Mouse (Mus musculus): ENCODE results near the gene Smarcc2.
"Not testable (repeated sequence)": the region's sequence is repeated elsewhere in the genome, so short reads cannot be mapped to it uniquely, and the experiment has no call there.

Smarcc2 gene

GRCm38 (mm10) chr10:128441324-128442119 lies 17.5 kb upstream of the Smarcc2 start:
- DNase-seq (ENCODE audit: low spot score in 2 of 2) = no peak

- DNase-seq (ENCODE audit: low spot score in 2 of 2) = no peak
Observed at GRCm38 (mm10) chr10:128442718-128443117, 16.3 kb upstream of the Smarcc2 start.

DNA sequence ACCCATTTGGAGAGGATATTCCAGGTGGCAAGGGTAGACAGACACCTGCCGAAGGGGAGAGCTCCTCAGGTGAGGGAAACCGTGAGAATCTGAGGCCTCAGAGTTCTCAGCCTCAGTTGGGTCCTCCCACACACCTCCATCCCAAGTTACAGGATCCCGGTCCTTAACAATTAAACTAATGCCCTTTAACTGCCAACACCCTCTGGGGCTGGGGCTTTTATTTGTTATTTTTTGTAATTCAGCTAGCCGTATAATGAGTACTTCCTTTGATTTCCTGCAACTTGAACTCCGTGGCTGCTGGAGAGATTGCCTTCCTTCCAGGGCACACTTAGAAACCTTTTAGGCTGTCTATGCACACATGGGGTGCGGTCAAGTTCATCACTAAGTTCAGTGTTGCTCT lies 14.7 kb upstream of the Smarcc2 start:
- DNase-seq (ENCODE audit: low spot score in 2 of 2) = no peak

DNA sequence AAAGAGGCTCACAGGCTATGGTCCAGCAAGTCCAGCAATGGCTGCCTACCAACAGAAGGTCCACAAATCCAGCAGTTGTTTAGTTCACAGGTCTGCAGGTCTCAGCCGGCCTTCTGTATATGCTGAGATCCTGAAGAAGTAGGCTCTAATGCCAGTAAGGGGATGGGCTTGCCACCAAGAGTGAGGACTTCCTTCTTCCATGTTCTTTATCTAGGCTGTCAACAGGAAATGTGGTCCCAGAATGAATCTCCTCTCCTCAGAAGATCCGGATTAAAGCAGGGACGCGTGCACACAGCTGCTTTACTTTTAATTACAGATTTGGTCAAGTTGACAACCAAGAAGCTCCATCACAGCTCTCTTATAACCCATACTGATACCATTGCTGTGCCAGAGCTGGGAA lies 13.6 kb upstream of the Smarcc2 start:
- no peak for DNase-seq (ENCODE audit: low spot score in 2 of 2)

GRCm38 (mm10) chr10:128451014-128451413 lies 8.0 kb upstream of the Smarcc2 start:
- DNase-seq (ENCODE audit: low spot score in 2 of 2) = no peak

DNA sequence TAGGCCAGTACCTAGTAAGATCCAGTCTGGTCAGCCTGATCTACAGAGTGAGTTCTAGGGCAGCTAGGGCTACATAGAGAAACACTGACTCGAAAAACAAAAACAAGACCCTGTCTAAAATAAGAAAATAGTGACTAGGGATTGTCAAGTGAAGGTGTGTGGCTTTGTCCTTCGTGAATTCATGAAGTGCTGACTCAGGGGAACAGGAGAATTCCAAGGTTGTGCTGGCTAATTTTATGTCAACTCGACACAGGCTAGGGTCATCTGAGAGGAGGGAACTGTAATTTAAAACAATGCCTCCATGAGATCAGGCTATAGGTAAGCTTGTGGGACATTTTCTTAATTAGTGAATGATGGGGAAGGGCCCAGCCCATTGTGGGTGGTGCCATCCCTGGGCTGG lies 4.6 kb upstream of the Smarcc2 start:
- DNase-seq (ENCODE audit: low spot score in 2 of 2) = no peak

DNA sequence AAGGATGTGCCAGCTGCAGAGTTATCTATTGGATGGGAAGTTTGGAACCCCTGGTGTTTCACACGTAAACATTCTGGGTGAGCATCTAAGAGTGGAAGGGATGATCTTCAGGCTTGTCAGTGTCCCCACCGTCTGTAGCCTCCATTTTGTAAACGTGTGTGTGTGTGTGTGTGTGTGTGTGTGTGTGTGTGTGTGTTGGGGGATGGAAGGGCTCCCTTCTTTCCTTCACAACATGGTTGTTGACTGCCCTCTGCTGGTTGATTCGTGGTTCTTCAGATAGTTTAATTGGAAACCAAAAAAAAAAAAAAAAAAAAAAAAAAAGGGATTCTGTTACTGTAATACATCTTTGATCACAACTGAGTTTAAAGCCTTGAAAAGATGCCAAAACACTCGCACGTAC lies 3.8 kb upstream of the Smarcc2 start:
- DNase-seq (ENCODE audit: low spot score in 2 of 2) = peak; percentile 38 to 63

- no peak for DNase-seq (ENCODE audit: low spot score in 2 of 2)
Observed at GRCm38 (mm10) chr10:128457676-128458075, 1.4 kb upstream of the Smarcc2 start.

- DNase-seq (ENCODE audit: low spot score in 2 of 2) = peak; percentile 80 to 89
Observed at GRCm38 (mm10) chr10:128458348-128458718, 715 bp upstream of the Smarcc2 start.

DNA sequence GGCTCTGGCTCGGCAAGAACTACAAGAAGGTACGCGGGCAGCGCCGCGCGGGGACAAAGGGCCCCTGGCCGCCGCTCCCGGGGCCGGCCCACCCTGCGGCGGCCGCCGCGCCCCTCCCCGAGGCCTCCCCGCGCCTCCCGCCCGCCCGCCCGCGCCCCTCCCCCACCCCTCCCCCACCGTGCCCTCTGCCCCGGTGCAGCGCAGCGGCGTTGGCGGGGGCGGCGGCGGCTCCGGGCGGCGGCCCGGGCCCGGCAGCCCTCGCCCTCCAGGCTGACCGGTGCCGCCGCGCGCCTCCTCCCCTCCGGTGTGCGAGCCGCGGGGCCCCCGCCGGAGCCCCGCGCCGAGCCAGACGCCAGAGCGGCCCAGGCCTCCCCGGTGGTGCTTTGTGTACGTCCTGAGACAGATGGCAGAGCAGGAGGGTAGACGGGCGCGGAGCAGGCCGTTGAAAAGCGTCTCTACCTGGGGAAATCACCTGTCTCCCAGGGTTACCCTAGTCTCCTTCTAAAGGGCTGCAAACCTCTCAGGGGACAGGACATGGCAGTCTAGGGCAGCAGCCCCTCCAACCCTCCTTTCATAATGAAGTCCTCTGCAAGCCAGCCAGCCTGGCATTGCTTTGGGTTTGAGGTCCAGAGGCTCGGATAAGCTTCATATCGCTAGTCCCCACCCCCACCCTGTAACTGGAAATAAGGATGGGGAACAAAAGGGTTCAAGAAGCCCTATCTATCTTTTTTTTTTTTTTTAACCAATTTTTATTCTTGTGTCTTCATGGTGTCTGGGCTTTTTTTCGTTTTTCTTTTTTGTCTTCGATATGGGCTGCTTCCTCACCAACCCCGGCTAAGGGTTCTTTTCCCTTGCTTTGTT lies 591 bp downstream of the Smarcc2 start:
- DNase-seq (ENCODE audit: low spot score in 2 of 2) = peak; percentile 36 to 52

DNA sequence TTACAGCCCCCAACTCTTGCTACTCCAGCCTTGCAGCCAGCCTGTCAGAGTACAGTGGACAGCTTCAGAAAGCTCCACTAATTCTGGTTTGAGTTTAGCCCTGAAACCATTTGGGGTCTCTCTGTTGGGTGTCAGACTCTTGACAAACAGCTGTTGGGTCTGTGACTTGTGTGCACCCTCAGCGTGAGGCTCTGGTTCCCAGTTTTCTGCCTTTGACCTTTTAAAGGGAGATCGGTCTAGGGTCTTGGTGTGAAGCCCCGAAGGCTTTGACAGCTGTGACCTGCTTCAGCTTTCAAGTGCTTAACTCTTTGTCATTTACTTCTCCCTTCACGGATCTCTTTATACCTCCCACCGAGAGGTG lies 1.2 kb downstream of the Smarcc2 start:
- DNase-seq (ENCODE audit: low spot score in 2 of 2) = no peak

DNA sequence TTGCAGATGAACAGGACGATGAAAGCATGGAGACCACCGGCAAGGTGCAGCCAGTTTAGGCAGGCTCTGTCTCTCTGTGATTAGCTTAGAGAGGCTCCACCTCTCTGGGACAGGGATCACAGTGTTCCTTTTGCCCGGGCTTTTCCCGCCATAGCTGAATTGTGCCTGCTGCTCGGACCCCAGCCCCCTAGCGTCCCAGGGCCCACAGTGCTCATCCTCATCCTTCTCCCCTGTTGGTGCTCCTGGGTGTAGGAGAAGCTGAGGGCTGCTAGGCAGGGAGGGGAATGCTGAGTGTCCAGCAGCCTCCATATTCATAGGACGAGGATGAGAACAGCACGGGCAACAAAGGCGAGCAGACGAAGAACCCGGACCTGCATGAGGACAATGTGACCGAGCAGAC lies 15.3 kb downstream of the Smarcc2 start:
- DNase-seq (ENCODE audit: low spot score in 2 of 2) = no peak

GRCm38 (mm10) chr10:128486370-128486769 lies 27.3 kb downstream of the Smarcc2 start:
- DNase-seq (ENCODE audit: low spot score in 2 of 2) = no peak

DNA sequence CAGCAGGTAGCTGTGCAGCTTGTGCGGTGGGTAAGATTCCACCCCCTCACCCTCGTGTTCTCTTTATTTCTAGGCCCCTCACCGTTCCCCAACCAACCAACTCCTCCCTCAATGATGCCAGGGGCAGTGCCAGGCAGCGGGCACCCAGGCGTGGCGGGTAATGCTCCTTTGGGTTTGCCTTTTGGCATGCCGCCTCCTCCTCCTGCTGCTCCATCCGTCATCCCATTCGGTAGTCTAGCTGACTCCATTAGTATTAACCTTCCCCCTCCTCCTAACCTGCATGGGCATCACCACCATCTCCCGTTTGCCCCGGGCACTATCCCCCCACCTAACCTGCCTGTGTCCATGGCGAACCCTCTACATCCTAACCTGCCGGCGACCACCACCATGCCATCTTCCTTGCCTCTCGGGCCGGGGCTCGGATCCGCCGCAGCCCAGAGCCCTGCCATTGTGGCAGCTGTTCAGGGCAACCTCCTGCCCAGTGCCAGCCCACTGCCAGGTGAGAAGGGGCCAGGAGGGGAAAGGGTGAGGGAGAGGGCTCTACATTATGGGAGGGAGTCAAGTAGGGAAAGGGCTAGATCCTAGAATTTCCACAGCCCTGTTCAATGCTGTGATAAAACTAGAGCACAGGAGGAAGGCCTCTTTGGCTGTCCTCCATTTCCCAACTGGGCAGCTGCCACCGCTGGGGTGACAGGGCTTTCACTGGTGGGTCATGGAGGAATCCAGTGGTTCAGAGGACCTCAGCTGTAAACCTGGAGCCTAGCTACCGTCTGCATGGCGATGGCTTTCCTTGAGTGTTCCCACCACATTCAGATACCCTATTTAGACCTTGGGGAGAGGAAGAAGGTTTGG lies 29.0 kb downstream of the Smarcc2 start:
- no peak for DNase-seq (ENCODE audit: low spot score in 2 of 2)

DNA sequence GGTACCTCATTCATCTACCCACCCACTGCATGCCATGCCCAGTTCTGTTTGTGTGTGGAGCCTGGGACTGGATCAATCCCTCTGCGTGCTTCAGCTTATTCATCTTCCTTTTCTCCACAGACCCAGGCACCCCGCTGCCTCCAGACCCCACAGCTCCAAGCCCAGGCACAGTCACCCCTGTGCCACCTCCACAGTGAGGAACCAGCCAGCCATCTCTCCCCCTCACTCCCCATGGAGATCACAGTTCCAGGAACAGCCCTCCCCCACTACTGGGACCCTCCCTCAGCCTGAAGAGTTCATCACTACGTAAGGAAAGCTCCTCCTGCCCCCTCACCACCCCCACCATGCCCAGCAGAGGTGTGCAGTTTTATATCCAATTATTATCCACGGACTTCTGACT lies 29.7 kb downstream of the Smarcc2 start:
- no peak for DNase-seq (ENCODE audit: low spot score in 2 of 2)

- DNase-seq (ENCODE audit: low spot score in 2 of 2) = no peak
Observed at GRCm38 (mm10) chr10:128489380-128489779, 30.3 kb downstream of the Smarcc2 start.

DNA sequence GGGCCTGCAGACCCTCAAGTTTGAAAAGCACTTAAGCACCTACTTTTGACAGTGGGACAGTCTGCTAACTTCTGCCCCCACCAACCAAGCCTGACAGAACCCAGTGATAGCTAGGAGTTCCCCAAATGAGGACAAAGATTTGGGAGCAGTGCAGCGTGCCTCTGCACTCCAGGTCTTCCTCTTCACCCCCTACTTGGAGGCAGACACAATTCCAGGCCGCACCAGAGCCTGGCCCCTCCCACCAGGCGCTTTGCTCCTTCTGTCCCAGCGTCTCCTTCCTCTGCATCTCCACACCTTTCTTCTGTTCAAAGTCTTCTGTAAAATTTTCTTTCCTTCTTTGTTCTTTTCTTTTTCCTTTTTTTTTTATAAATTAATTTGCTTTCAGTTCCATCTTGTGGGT lies 30.7 kb downstream of the Smarcc2 start:
- DNase-seq (ENCODE audit: low spot score in 2 of 2) = no peak

- peak; percentile 55 to 63 for DNase-seq (ENCODE audit: low spot score in 2 of 2)
Observed at GRCm38 (mm10) chr10:128490232-128490631, 31.2 kb downstream of the Smarcc2 start.

DNA sequence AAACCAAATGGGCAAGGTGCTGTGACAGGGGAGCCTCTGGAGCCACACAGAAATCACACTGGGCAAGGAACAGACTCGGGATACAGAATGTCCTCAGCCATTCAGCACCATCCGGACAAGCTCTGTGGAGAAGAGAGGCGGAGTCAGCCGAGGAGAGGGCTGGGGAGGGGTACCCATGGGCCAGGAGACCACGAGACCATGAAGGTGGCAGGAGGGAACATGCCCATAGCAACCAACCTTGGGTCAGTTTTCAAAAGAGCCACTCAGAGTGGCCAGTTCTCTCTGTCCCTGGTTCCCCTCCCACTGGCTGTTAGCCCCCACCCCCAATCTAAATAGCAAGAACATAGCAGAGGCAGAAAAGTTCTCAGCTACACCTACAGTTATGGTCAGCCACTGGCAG lies 31.9 kb downstream of the Smarcc2 start:
- DNase-seq (ENCODE audit: low spot score in 2 of 2) = no peak

- DNase-seq (ENCODE audit: low spot score in 2 of 2) = peak in 1 of 2 experiments; percentile 58
Observed at GRCm38 (mm10) chr10:128491495-128491894, 32.4 kb downstream of the Smarcc2 start.

- DNase-seq (ENCODE audit: low spot score in 2 of 2) = not testable (repeated sequence)
Observed at GRCm38 (mm10) chr10:128492051-128492450, 33.0 kb downstream of the Smarcc2 start.
